Mouse (Mus musculus) CD4-positive naive resting alpha-beta T cell, adult 57 days (primary cell): Measurements from ENCODE around the gene Vmn2r101. TPM values are rescaled to one million over a fixed set of nuclear protein-coding genes. Genes with fewer than 3 reads are reported as not detected.

Experiments
- total RNA-seq: library from RNA; stranded (reverse); gene quantifications from one replicate; pipeline ENCODE4 v1.2.4, GENCODE M21; 2023

Vmn2r101 gene
- total RNA-seq, result not detected

GRCm38 (mm10) chr17:19576927-19577326 lies at the start of gene Vmn2r101:
TSS of gene Vmn2r101 (plus strand) at chr17:19577227.

GRCm38 (mm10) chr17:19660028-19660427 lies 83.0 kb downstream of the Vmn2r101 start, which contains the start of gene Vmn2r102:
TSS of gene Vmn2r102 (plus strand) at chr17:19660328.

Other genes with a start within 250 kb of the Vmn2r101 start
- gene Vmn2r99, start 215.3 kb upstream of the Vmn2r101 start, total RNA-seq, result not detected
- not detected for gene Vmn2r100, start 72.5 kb upstream of the Vmn2r101 start, total RNA-seq
- not detected for gene Vmn2r102, start 83.1 kb downstream of the Vmn2r101 start, total RNA-seq
- not detected for gene Vmn2r103, start 196.1 kb downstream of the Vmn2r101 start, total RNA-seq